Mouse (Mus musculus) testis, adult 2 months (tissue): ENCODE results near the gene St8sia6.

Source experiments
- CTCF ChIP-seq: fragments of 200-500 bp; IDR thresholded peaks from 2 replicates; pipeline ENCODE4 v1.5.1; 2012; ENCODE audit warnings: low read depth, mild to moderate bottlenecking, inconsistent platforms, low read length, moderate library complexity; ENCODE audit not compliant: control insufficient read depth, insufficient read depth, insufficient replicate concordance
- POLR2A ChIP-seq: fragments of 200-500 bp; IDR thresholded peaks from 2 replicates; pipeline ENCODE4 v1.6.1; 2012; ENCODE audit warnings: low read depth, mild to moderate bottlenecking, inconsistent platforms, low read length, moderate library complexity; ENCODE audit not compliant: control insufficient read depth

DNA sequence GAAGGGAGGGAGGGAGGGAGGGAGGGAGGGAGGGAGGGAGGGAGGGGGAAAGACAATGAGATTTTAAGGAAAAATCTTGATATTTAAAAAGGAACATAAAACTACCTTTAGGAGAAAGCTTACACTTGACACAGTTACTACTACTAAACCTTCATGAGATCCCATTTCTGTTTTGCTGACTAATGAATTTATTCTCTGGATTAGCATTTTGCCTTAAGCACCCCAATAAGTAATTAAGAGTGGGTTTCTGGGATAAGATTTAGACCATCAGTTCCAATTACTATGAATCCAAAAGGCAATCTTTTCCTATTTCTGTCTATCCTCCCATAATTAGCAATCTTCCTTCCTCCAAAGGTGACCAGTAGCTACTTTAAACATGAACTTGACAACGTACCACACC, 44.7 kb downstream of the St8sia6 start:
- TF ChIP-seq CTCF (no peak), POLR2A (no peak)
